Mouse (Mus musculus): ENCODE results near the gene Cd8a. TPM values are rescaled to one million over a fixed set of nuclear protein-coding genes. Genes with fewer than 3 reads are reported as not detected.

Gene Cd8a
- polyA plus RNA-seq, 1 experiment from 2014 or later, result not detected

DNA sequence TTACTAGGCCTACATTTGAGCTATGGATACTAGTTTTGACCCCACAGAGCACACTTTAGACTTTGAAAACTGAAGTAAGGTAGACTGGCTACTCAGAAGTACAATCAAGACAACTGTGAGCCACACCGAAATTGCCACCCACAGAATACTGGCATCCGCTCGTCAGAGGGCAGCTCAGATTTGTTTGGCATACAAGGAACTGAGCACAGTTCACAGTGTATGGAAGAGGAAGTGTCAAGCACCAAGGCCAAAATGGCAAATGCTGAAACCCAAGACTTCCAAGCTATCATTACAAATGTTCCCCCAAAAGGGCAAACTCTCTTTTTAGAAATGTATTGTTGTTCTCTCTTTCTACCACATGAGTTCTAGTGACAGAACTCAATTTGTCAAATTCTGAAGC is 42.2 kb downstream of the Cd8a start:
- Histone ChIP-seq H3K9me3 (no peaks in the 10 kb centered on the region), H3K4me2 (no peak overlapping the region)

GRCm38 (mm10) chr6:71418874-71419273 is 45.6 kb downstream of the Cd8a start:
- no peaks in the 10 kb centered on the region for H3K27me3 ChIP-seq (replicated peaks)
- no peak for ATAC-seq (ENCODE audit: extremely low read depth, insufficient number of reproducible peaks, low FRiP score, low TSS enrichment)
- H3K36me3 ChIP-seq, result peaks cover 17% of the 10 kb centered on the region; the same call in 1 of the 2 replicates
- H3K4me1 ChIP-seq, result peaks cover 3% of the 10 kb centered on the region; the same call in 1 of the 2 replicates
- H3K4me2 ChIP-seq, result no peak overlapping the region
- H3K9ac ChIP-seq, result no peak overlapping the region
- no peak overlapping the region for H3K27ac ChIP-seq (replicated peaks)
- H3K4me3 ChIP-seq, result no peak overlapping the region
- H3K9me3 ChIP-seq, result no peaks in the 10 kb centered on the region
- WGBS, result 77% methylated on average over 3 of the region's 3 CpGs

More for the DNA sequence above, 42.2 kb downstream of the Cd8a start:
- WGBS, result 87% methylated on average over 3 of the region's 3 CpGs
- H3K9ac ChIP-seq, result no peak overlapping the region
- no peak overlapping the region for H3K4me3 ChIP-seq
- no peaks in the 10 kb centered on the region for H3K27me3 ChIP-seq (replicated peaks)
- H3K4me1 ChIP-seq, result peaks cover 3% of the 10 kb centered on the region; the same call in 1 of the 2 replicates
- ATAC-seq (ENCODE audit: extremely low read depth, insufficient number of reproducible peaks, low FRiP score, low TSS enrichment), result no peak
- H3K27ac ChIP-seq (replicated peaks), result no peak overlapping the region
- H3K36me3 ChIP-seq, result peaks cover 36% of the 10 kb centered on the region

DNA sequence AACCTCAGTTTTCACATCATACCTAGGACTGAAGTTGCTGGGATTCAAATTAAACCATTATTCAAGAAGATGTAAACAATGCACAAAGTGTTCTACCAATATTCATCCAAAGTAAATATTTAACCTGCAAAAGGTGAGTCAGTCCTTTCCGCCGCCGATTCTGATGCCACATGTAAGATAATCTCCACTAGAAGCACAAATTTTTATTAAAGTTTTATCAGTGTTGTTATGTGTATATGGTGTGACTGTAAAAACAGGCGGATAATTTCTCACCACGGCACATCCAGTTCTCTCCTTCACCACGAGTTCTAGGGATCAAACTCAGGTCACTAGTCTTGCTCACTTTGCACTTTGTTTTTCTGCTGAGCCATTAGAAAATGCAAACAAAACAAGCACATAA is 47.6 kb downstream of the Cd8a start:
- Histone ChIP-seq H3K36me3 (peaks cover 15% of the 10 kb centered on the region), H3K4me2 (no peak overlapping the region), H3K9me3 (no peaks in the 10 kb centered on the region), H3K4me1 (no peaks in the 10 kb centered on the region), H3K4me3 (no peak overlapping the region), H3K9ac (no peak overlapping the region), H3K27ac (replicated peaks) (no peak overlapping the region), H3K27me3 (replicated peaks) (no peaks in the 10 kb centered on the region)
- ATAC-seq (ENCODE audit: extremely low read depth, insufficient number of reproducible peaks, low FRiP score, low TSS enrichment), result no peak
- 90% methylated on average over 6 of the region's 6 CpGs for WGBS

GRCm38 (mm10) chr6:71422162-71422561 is 48.9 kb downstream of the Cd8a start:
- 83% methylated on average over 3 of the region's 3 CpGs for WGBS

GRCm38 (mm10) chr6:71423116-71423515 is 49.9 kb downstream of the Cd8a start:
- no peak for ATAC-seq (ENCODE audit: extremely low read depth, insufficient number of reproducible peaks, low FRiP score, low TSS enrichment)
- Histone ChIP-seq H3K4me3 (no peak overlapping the region), H3K27me3 (replicated peaks) (no peaks in the 10 kb centered on the region)

More at GRCm38 (mm10) chr6:71422162-71422561, 48.9 kb downstream of the Cd8a start:
- no peaks in the 10 kb centered on the region for H3K9me3 ChIP-seq
- H3K4me2 ChIP-seq, result no peak overlapping the region
- H3K27me3 ChIP-seq (replicated peaks), result no peaks in the 10 kb centered on the region
- no peak for ATAC-seq (ENCODE audit: extremely low read depth, insufficient number of reproducible peaks, low FRiP score, low TSS enrichment)
- no peak overlapping the region for H3K27ac ChIP-seq (replicated peaks)
- H3K36me3 ChIP-seq, result peaks cover 26% of the 10 kb centered on the region
- H3K9ac ChIP-seq, result no peak overlapping the region
- H3K4me3 ChIP-seq, result no peak overlapping the region
- H3K4me1 ChIP-seq, result no peaks in the 10 kb centered on the region

GRCm38 (mm10) chr6:71425681-71426080 is 52.5 kb downstream of the Cd8a start:
- no peaks in the 10 kb centered on the region for H3K4me1 ChIP-seq
- no peaks in the 10 kb centered on the region for H3K9me3 ChIP-seq
- no peak overlapping the region for H3K27ac ChIP-seq (replicated peaks)
- no peak for ATAC-seq (ENCODE audit: extremely low read depth, insufficient number of reproducible peaks, low FRiP score, low TSS enrichment)
- whole genome bisulfite sequencing, result 91% methylated on average over 6 of the region's 6 CpGs
- H3K36me3 ChIP-seq, result peaks cover 30% of the 10 kb centered on the region
- no peak overlapping the region for H3K4me2 ChIP-seq
- no peaks in the 10 kb centered on the region for H3K27me3 ChIP-seq (replicated peaks)
- H3K4me3 ChIP-seq, result no peak overlapping the region
- H3K9ac ChIP-seq, result no peak overlapping the region

More at GRCm38 (mm10) chr6:71423116-71423515, 49.9 kb downstream of the Cd8a start:
- Histone ChIP-seq H3K36me3 (peaks cover 27% of the 10 kb centered on the region), H3K4me2 (no peak overlapping the region), H3K4me1 (no peaks in the 10 kb centered on the region), H3K9ac (no peak overlapping the region), H3K9me3 (no peaks in the 10 kb centered on the region), H3K27ac (replicated peaks) (no peak overlapping the region)
- 86% methylated on average over 3 of the region's 3 CpGs for WGBS

- 80% methylated on average over 4 of the region's 4 CpGs for WGBS
- Histone ChIP-seq H3K4me2 (no peak overlapping the region), H3K36me3 (peaks cover 30% of the 10 kb centered on the region), H3K4me3 (no peak overlapping the region), H3K4me1 (no peaks in the 10 kb centered on the region), H3K9ac (no peak overlapping the region), H3K27me3 (replicated peaks) (no peaks in the 10 kb centered on the region), H3K9me3 (no peaks in the 10 kb centered on the region), H3K27ac (replicated peaks) (no peak overlapping the region)
- no peak for ATAC-seq (ENCODE audit: extremely low read depth, insufficient number of reproducible peaks, low FRiP score, low TSS enrichment)
Measured at GRCm38 (mm10) chr6:71427996-71428725, 54.9 kb downstream of the Cd8a start.

Other genes starting within 250 kb of the Cd8a start
- 4.5 and 4.7 TPM in 2 replicates for gene Thnsl2, start 229.0 kb upstream of the Cd8a start, polyA plus RNA-seq (2015; fragmentation: Nextera tagmentation; extraction: Ambion mirVana)
- 0.48 and 5.6 TPM in 2 replicates for gene Fabp1, start 173.6 kb upstream of the Cd8a start, polyA plus RNA-seq (2015; fragmentation: Nextera tagmentation; extraction: Ambion mirVana)
- gene Krcc1, start 101.8 kb upstream of the Cd8a start, polyA plus RNA-seq (2015; fragmentation: Nextera tagmentation; extraction: Ambion mirVana), result 48.5 and 57.4 TPM in 2 replicates
- 90.5 and 93.4 TPM in 2 replicates for gene Smyd1, start 51.2 kb upstream of the Cd8a start, polyA plus RNA-seq (2015; fragmentation: Nextera tagmentation; extraction: Ambion mirVana)
- 0.12 TPM in 1 of 2 replicates, not detected in the other for gene Cd8b1, start 50.6 kb upstream of the Cd8a start, polyA plus RNA-seq (2015; fragmentation: Nextera tagmentation; extraction: Ambion mirVana)
- gene Rmnd5a, start 67.2 kb downstream of the Cd8a start, polyA plus RNA-seq (2015; fragmentation: Nextera tagmentation; extraction: Ambion mirVana), result 6.4 and 7.5 TPM in 2 replicates
- 10.8 and 13.4 TPM in 2 replicates for gene Rnf103, start 120.5 kb downstream of the Cd8a start, polyA plus RNA-seq (2015; fragmentation: Nextera tagmentation; extraction: Ambion mirVana)
- gene Chmp3, start 170.4 kb downstream of the Cd8a start, polyA plus RNA-seq (2015; fragmentation: Nextera tagmentation; extraction: Ambion mirVana), result 58.1 and 61.6 TPM in 2 replicates

Measured in heart, embryonic 13.5 days (tissue).